Mouse (Mus musculus) brain, adult 10 weeks (tissue): ENCODE results near the gene Tmem213. TPM values are rescaled to one million over a fixed set of nuclear protein-coding genes. Genes with fewer than 3 reads are reported as not detected.

ENCODE experiments used
- polyA plus RNA-seq: library from polyadenylated mRNA; stranded (reverse); fragments of 350-450 nt; fragmentation: Illumina TruSeq; extraction: RNeasy Lipid Tissue Mini Kit (QIAGEN cat#74804); gene quantifications from one replicate; pipeline ENCODE4 v1.2.3, GENCODE M21; 2015; ENCODE audit warnings: low read depth, low replicate concordance

Gene Tmem213
- not detected for polyA plus RNA-seq

GRCm38 (mm10) chr6:38109160-38109795, at the start of gene Tmem213:
TSS of gene Tmem213 (plus strand) at chr6:38109255.

GRCm38 (mm10) chr6:38124207-38124835, 15.3 kb downstream of the Tmem213 start, which contains the start of gene Atp6v0a4:
TSS of gene Atp6v0a4 (minus strand) at chr6:38124586.

Other genes starting within 250 kb of the Tmem213 start
- 20.8 TPM for gene Trim24, start 238.4 kb upstream of the Tmem213 start, polyA plus RNA-seq
- gene Svopl, start 62.3 kb upstream of the Tmem213 start, polyA plus RNA-seq, result not detected
- 1.2 TPM for gene Atp6v0a4, start 15.3 kb downstream of the Tmem213 start, polyA plus RNA-seq
- 15.2 TPM for gene D630045J12Rik, start 144.8 kb downstream of the Tmem213 start, polyA plus RNA-seq
- 2.2 TPM for gene Zc3hav1l, start 190.0 kb downstream of the Tmem213 start, polyA plus RNA-seq
- 2.9 TPM for gene Zc3hav1, start 245.3 kb downstream of the Tmem213 start, polyA plus RNA-seq